Mouse (Mus musculus) left cerebral cortex, postnatal 4 days (tissue): ENCODE data around the gene Myo16. TPM values are rescaled to one million over a fixed set of nuclear protein-coding genes. Genes with fewer than 3 reads are reported as not detected.

Experiments
- DNase-seq: peaks from one replicate; pipeline ENCODE4 v3.0.0-alpha.2; 2022
- intact Hi-C: fragments of 180-260 bp; cut with DNase I; formaldehyde crosslinking; loops from one replicate; pipeline ENCODE4 v1.15.1; 2025
- total RNA-seq, 2 experiments: library from RNA; stranded (reverse); gene quantifications; 2 replicates each; pipeline ENCODE4 v1.2.3; 2021

The Myo16 gene
- total RNA-seq, 2 experiments from 2014 or later, result 117 to 126 TPM

GRCm38 (mm10) chr8:10174201-10174840 lies 20.6 kb downstream of the Myo16 start:
- intact Hi-C loops, result loop anchor here (10.0 kb wide), 1 partner anchor 220 kb away; no protein-coding TSS in a partner anchor
- peak; percentile 57 for DNase-seq

- DNase-seq, result peak; percentile 62
- intact Hi-C loops, result loop anchor here (10.0 kb wide), 1 partner anchor 220 kb away; no protein-coding TSS in a partner anchor
Measured at GRCm38 (mm10) chr8:10174841-10175680, 21.4 kb downstream of the Myo16 start.

GRCm38 (mm10) chr8:10175976-10176375 lies 22.3 kb downstream of the Myo16 start:
- intact Hi-C loops, result loop anchor here (10.0 kb wide), 1 partner anchor 219 kb away; no protein-coding TSS in a partner anchor
- no peak for DNase-seq

- intact Hi-C loops, result loop anchor here (10.0 kb wide), 1 partner anchor 218 kb away; no protein-coding TSS in a partner anchor
- no peak for DNase-seq
Measured at GRCm38 (mm10) chr8:10177131-10177530, 23.4 kb downstream of the Myo16 start.

GRCm38 (mm10) chr8:10178986-10179385 lies 25.3 kb downstream of the Myo16 start:
- DNase-seq, result no peak
- intact Hi-C loops, result loop anchor here (10.0 kb wide), 1 partner anchor 216 kb away; no protein-coding TSS in a partner anchor

- no peak for DNase-seq
- intact Hi-C loops, result no loop called here
Measured at GRCm38 (mm10) chr8:10190607-10191006, 36.9 kb downstream of the Myo16 start.

GRCm38 (mm10) chr8:10198164-10198563 lies 44.5 kb downstream of the Myo16 start:
- intact Hi-C loops, result no loop called here

GRCm38 (mm10) chr8:10199301-10199700 lies 45.6 kb downstream of the Myo16 start:
- DNase-seq, result peak; percentile 76
- intact Hi-C loops, result no loop called here

More at GRCm38 (mm10) chr8:10198164-10198563, 44.5 kb downstream of the Myo16 start:
- DNase-seq, result peak; percentile 81

- no peak for DNase-seq
- intact Hi-C loops, result no loop called here
Measured at GRCm38 (mm10) chr8:10200042-10200441, 46.3 kb downstream of the Myo16 start.

GRCm38 (mm10) chr8:10215023-10215422 lies 61.3 kb downstream of the Myo16 start:
- no peak for DNase-seq
- intact Hi-C loops, result no loop called here

GRCm38 (mm10) chr8:10219761-10220276 lies 66.1 kb downstream of the Myo16 start:
- intact Hi-C loops, result no loop called here

GRCm38 (mm10) chr8:10222770-10223169 lies 69.1 kb downstream of the Myo16 start:
- DNase-seq, result no peak
- intact Hi-C loops, result no loop called here

More at GRCm38 (mm10) chr8:10219761-10220276, 66.1 kb downstream of the Myo16 start:
- DNase-seq, result peak; percentile 76

GRCm38 (mm10) chr8:10223528-10224194 lies 70.0 kb downstream of the Myo16 start:
- no peak for DNase-seq
- intact Hi-C loops, result no loop called here

GRCm38 (mm10) chr8:10224305-10224971 lies 70.7 kb downstream of the Myo16 start:
- intact Hi-C loops, result no loop called here

GRCm38 (mm10) chr8:10225018-10225417 lies 71.3 kb downstream of the Myo16 start:
- intact Hi-C loops, result no loop called here
- no peak for DNase-seq

More at GRCm38 (mm10) chr8:10224305-10224971, 70.7 kb downstream of the Myo16 start:
- DNase-seq, result peak; percentile 77

- intact Hi-C loops, result no loop called here
- peak; percentile 58 for DNase-seq
Measured at GRCm38 (mm10) chr8:10230746-10231369, 77.1 kb downstream of the Myo16 start.

GRCm38 (mm10) chr8:10234516-10234915 lies 80.8 kb downstream of the Myo16 start:
- no peak for DNase-seq
- intact Hi-C loops, result no loop called here

- no peak for DNase-seq
- intact Hi-C loops, result loop anchor here (10.0 kb wide), 1 partner anchor 151 kb away; no protein-coding TSS in a partner anchor
Measured at GRCm38 (mm10) chr8:10243344-10243743, 89.6 kb downstream of the Myo16 start.

- intact Hi-C loops, result loop anchor here (10.0 kb wide), 1 partner anchor 146 kb away; no protein-coding TSS in a partner anchor
- DNase-seq, result peak; percentile 15
Measured at GRCm38 (mm10) chr8:10249156-10249555, 95.4 kb downstream of the Myo16 start.
